In the genomic region with DNA sequence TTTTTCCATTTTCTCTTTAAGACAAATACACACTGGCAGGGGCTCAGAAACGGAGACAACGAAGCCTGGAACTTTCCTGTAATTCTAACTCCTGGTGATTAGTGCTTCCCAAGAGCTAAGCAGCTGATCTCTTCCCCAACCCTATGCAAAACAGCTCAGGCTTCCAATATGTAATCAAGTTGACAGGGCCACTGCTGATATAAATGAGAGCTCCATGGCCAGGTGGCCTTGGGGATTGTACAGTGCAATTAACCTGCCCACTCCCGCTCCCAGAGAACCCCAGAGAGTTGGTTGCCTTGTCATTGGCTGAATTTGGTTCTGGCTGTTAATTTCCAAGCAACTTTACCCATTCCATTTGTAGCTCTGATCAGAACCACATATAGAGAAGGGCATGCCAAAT, we compare ENCODE assay signal across 26 mouse cellular contexts.
A peak's percentile ranks its signal among the peaks of the same experiment; 100 is the strongest.
DNase-seq lines count a peak whose midpoint lies in the region; ATAC-seq lines count a peak whose summit lies in the region.
"Had no signal": no experiment of that assay in that cellular context is flagged by ENCODE, and none has a peak within 500 bp of the region (broad histone marks: within the 10 kb centered on the region; RNA-seq: fewer than 3 reads in every experiment).

No protein-coding gene starts in this region.

- no peaks in the 10 kb centered on the region for H3K9me3 ChIP-seq in hindbrain, embryonic 13.5 days
- no peaks in the 10 kb centered on the region for H3K9me3 ChIP-seq in hindbrain, embryonic 16.5 days (ENCODE audit: control insufficient read depth, low read length)
- H3K9me3 ChIP-seq in midbrain, embryonic 14.5 days (ENCODE audit: control insufficient read depth, low read length): no peaks in the 10 kb centered on the region
- H3K9me3 ChIP-seq in midbrain, embryonic 16.5 days (replicated peaks; ENCODE audit: control insufficient read depth, low read length, poor library complexity, severe bottlenecking): no peaks in the 10 kb centered on the region
- H3K9me3 ChIP-seq: forebrain, embryonic 13.5 days; heart, embryonic 13.5 days; limb, embryonic 13.5 days; lung, embryonic 15.5 days; stomach, embryonic 15.5 days had no signal

- H3K4me3 ChIP-seq in hindbrain, embryonic 13.5 days: no peak overlapping the region
- no peak overlapping the region for H3K4me3 ChIP-seq in hindbrain, embryonic 16.5 days (ENCODE audit: low read length)
- no peak overlapping the region for H3K4me3 ChIP-seq in midbrain, embryonic 14.5 days (replicated peaks; ENCODE audit: low read depth, low read length)
- no peak overlapping the region for H3K4me3 ChIP-seq in midbrain, embryonic 16.5 days (ENCODE audit: low read depth, low read length)
- H3K4me3 ChIP-seq: forebrain, embryonic 13.5 days; heart, embryonic 13.5 days; limb, embryonic 13.5 days; lung, embryonic 15.5 days; stomach, embryonic 15.5 days had no signal

- H3K36me3 ChIP-seq in hindbrain, embryonic 13.5 days: no peaks in the 10 kb centered on the region
- no peaks in the 10 kb centered on the region for H3K36me3 ChIP-seq in hindbrain, embryonic 16.5 days (ENCODE audit: control insufficient read depth, insufficient read depth, low read length)
- no peaks in the 10 kb centered on the region for H3K36me3 ChIP-seq in midbrain, embryonic 14.5 days (ENCODE audit: control insufficient read depth, insufficient read depth, low read length)
- no peaks in the 10 kb centered on the region for H3K36me3 ChIP-seq in midbrain, embryonic 16.5 days (ENCODE audit: control insufficient read depth, insufficient read depth, low read length)
- H3K36me3 ChIP-seq: heart, embryonic 13.5 days; limb, embryonic 13.5 days; lung, embryonic 15.5 days; stomach, embryonic 15.5 days had no signal

- no peak overlapping the region for H3K4me2 ChIP-seq in hindbrain, embryonic 13.5 days
- H3K4me2 ChIP-seq in hindbrain, embryonic 16.5 days (ENCODE audit: low read length): no peak overlapping the region
- no peak overlapping the region for H3K4me2 ChIP-seq in midbrain, embryonic 14.5 days (ENCODE audit: low read length)
- H3K4me2 ChIP-seq in midbrain, embryonic 16.5 days (ENCODE audit: low read length): no peak overlapping the region
- H3K4me2 ChIP-seq: forebrain, embryonic 13.5 days; heart, embryonic 13.5 days; limb, embryonic 13.5 days; liver, embryonic 11.5 days; lung, embryonic 15.5 days; stomach, embryonic 15.5 days had no signal

- H3K9ac ChIP-seq in hindbrain, embryonic 13.5 days: no peak overlapping the region
- H3K9ac ChIP-seq in hindbrain, embryonic 16.5 days (ENCODE audit: low read depth, low read length): no peak overlapping the region
- no peak overlapping the region for H3K9ac ChIP-seq in midbrain, embryonic 14.5 days (replicated peaks; ENCODE audit: low read length)
- H3K9ac ChIP-seq in midbrain, embryonic 16.5 days (ENCODE audit: low read depth, low read length): no peak overlapping the region
- H3K9ac ChIP-seq: forebrain, embryonic 13.5 days; heart, embryonic 13.5 days; limb, embryonic 13.5 days; lung, embryonic 15.5 days; stomach, embryonic 15.5 days had no signal

- DNase-seq in cerebellum, adult 11-12 months: no peak
- peak; percentile 31 for DNase-seq in midbrain, embryonic 14.5 days
- peak; percentile 29 for DNase-seq in retina, postnatal 1 day
- DNase-seq in embryo, embryonic 11 days: no peak
- DNase-seq: adrenal gland, adult 2 months; adrenal gland, postnatal 36 days; cerebellum, adult 11 months; cerebellum, postnatal 25 days; gastrocnemius, postnatal 10 days; heart, postnatal 10 days; kidney, adult 2 months; right cerebral cortex, postnatal 25 days; thymus, postnatal 14 days had no signal

- 0 out of 2 replicates have a peak, but pooled peaks cover 5% of the 10 kb centered on the region for H3K4me1 ChIP-seq in hindbrain, embryonic 13.5 days (replicated peaks)
- no peaks in the 10 kb centered on the region for H3K4me1 ChIP-seq in hindbrain, embryonic 16.5 days (ENCODE audit: control insufficient read depth, insufficient read depth, low read depth, low read length)
- 0 out of 2 replicates have a peak, but pooled peaks cover 4% of the 10 kb centered on the region for H3K4me1 ChIP-seq in midbrain, embryonic 14.5 days (ENCODE audit: control insufficient read depth, insufficient read depth, low read length)
- H3K4me1 ChIP-seq in midbrain, embryonic 16.5 days (ENCODE audit: control insufficient read depth, insufficient read depth, low read length): no peaks in the 10 kb centered on the region
- H3K4me1 ChIP-seq: forebrain, embryonic 13.5 days; limb, embryonic 13.5 days; lung, embryonic 15.5 days; stomach, embryonic 15.5 days had no signal

- H3K27me3 ChIP-seq in hindbrain, embryonic 13.5 days: no peaks in the 10 kb centered on the region
- H3K27me3 ChIP-seq in hindbrain, embryonic 16.5 days (replicated peaks; ENCODE audit: control insufficient read depth, insufficient read depth, low read length): no peaks in the 10 kb centered on the region
- H3K27me3 ChIP-seq in midbrain, embryonic 14.5 days (ENCODE audit: control insufficient read depth, insufficient read depth, low read length): no peaks in the 10 kb centered on the region
- H3K27me3 ChIP-seq in midbrain, embryonic 16.5 days (ENCODE audit: control insufficient read depth, insufficient read depth, low read depth, low read length): no peaks in the 10 kb centered on the region
- H3K27me3 ChIP-seq: CH12.LX; forebrain, embryonic 13.5 days; heart, embryonic 13.5 days; limb, embryonic 13.5 days; lung, embryonic 15.5 days; stomach, embryonic 15.5 days had no signal

- no peak overlapping the region for H3K27ac ChIP-seq in hindbrain, embryonic 13.5 days
- no peak overlapping the region for H3K27ac ChIP-seq in hindbrain, embryonic 16.5 days (ENCODE audit: low read depth, low read length)
- no peak overlapping the region for H3K27ac ChIP-seq in midbrain, embryonic 14.5 days (replicated peaks; ENCODE audit: low read depth, low read length)
- no peak overlapping the region for H3K27ac ChIP-seq in midbrain, embryonic 16.5 days (ENCODE audit: low read length)
- H3K27ac ChIP-seq: forebrain, embryonic 13.5 days; heart, embryonic 13.5 days; kidney, postnatal 0 days; limb, embryonic 13.5 days; lung, embryonic 15.5 days; stomach, embryonic 15.5 days had no signal

- ATAC-seq in cerebellum, adult (ENCODE audit: insufficient number of reproducible peaks, low FRiP score, low TSS enrichment): 0 out of 2 replicates have a peak, but pooled peaks have one; percentile 26
- ATAC-seq in hindbrain, embryonic 13.5 days (ENCODE audit: low FRiP score): 0 out of 2 replicates have a peak, but pooled peaks have one; percentile 39
- ATAC-seq in hindbrain, embryonic 16.5 days: no peak
- ATAC-seq in midbrain, embryonic 14.5 days (ENCODE audit: low FRiP score, low TSS enrichment): no peak; the same call in 1 of the 2 replicates
- ATAC-seq in midbrain, embryonic 16.5 days: no peak
- ATAC-seq: activated CD4-positive, CD25-positive, alpha-beta regulatory T cell, adult 4 months; forebrain, embryonic 13.5 days had no signal

- WGBS in hindbrain, embryonic 13.5 days: 61% methylated on average over 3 of the region's 3 CpGs
- WGBS in hindbrain, embryonic 16.5 days: 34% methylated on average over 3 of the region's 3 CpGs
- 38% methylated on average over 3 of the region's 3 CpGs for WGBS in midbrain, embryonic 14.5 days
- 39% methylated on average over 3 of the region's 3 CpGs for WGBS in midbrain, embryonic 16.5 days

Comparison
In these comparisons a context has a peak if more than half of its experiments do, and no peak if none do; other contexts are left out.
1. ATAC-seq: peak in cerebellum, adult (single experiment) and hindbrain, embryonic 13.5 days (single experiment); none in hindbrain, embryonic 16.5 days (single experiment), midbrain, embryonic 14.5 days (single experiment) and midbrain, embryonic 16.5 days (single experiment).
2. DNase-seq: peak in midbrain, embryonic 14.5 days (single experiment) and retina, postnatal 1 day (single experiment); none in cerebellum, adult 11-12 months (single experiment) and embryo, embryonic 11 days (single experiment).